Mouse (Mus musculus) heart, postnatal 14 days (tissue): ENCODE results near the gene Sgms1. TPM values are rescaled to one million over a fixed set of nuclear protein-coding genes. Genes with fewer than 3 reads are reported as not detected.
"Not testable (repeated sequence)": the region's sequence is repeated elsewhere in the genome, so short reads cannot be mapped to it uniquely, and the experiment has no call there.

ENCODE experiments used
- DNase-seq, 2 experiments: peaks; one replicate each; pipeline ENCODE4 v3.0.0; 2021 to 2022
- intact Hi-C: fragments of 180-260 bp; cut with DNase I; formaldehyde crosslinking; loops from one replicate; pipeline ENCODE4 v1.15.1; 2025
- total RNA-seq, 2 experiments: library from RNA; stranded (reverse); gene quantifications; 2 replicates each; pipeline ENCODE4 v1.2.3; 2021

Gene Sgms1
- total RNA-seq, 2 experiments from 2014 or later = 75.1 to 77.5 TPM

DNA sequence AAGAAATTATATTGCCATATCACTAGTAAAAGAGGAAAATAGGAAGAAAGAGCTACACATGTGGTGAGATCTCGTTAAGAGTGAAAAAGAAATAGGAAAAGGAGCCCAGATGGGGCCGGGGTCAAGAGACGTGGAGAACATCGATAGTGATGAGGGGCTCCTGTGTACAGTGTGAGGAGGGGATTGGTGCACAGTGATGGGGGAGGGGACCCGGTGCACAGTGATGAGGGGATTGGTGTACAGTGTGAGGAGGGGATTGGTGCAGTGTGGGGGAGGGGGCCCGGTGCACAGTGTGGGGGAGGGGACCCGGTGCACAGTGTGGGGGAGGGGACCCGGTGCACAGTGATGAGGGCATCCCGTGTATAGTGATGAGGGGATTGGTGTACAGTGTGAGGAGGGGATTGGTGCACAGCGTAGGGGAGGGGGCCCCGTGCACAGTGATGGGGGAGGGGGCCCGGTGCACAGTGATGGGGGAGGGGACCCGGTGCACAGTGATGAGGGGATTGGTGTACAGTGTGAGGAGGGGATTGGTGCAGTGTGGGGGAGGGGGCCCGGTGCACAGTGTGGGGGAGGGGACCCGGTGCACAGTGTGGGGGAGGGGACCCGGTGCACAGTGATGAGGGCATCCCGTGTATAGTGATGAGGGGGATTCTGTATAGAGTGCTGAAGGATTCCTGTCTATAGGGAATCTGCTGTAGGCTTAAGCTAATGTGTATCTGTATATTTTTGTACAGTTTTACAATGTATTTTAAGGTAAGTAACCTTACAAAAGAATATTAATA, 257.6 kb downstream of the Sgms1 start:
- intact Hi-C loops = loop anchor here (2.0 kb wide), 1 partner anchor 27 kb away; no protein-coding TSS in a partner anchor
- not testable (repeated sequence) for DNase-seq

DNA sequence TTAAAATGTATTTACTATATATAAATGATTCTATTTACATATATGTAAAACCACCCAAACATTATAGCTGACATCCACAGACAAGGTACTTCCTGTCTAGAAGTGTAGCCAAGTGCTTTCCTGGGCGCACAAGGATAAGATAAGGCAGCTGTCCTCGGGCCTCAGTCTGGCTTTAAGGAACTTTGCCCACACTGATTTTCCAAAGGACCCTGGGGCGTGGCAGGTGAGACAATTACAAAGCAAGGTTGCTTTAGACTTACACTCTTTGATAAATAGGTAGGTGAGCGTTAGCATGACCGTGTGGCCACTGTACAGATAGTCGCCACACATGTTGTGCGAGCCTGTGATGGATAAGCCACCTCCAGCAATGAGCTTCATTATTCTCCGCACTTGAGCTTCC, 260.2 kb downstream of the Sgms1 start:
- intact Hi-C loops = loop anchor here (5.0 kb wide), 1 partner anchor 258 kb away; the partner anchor contains the start of gene Sgms1
- DNase-seq = no peak

DNA sequence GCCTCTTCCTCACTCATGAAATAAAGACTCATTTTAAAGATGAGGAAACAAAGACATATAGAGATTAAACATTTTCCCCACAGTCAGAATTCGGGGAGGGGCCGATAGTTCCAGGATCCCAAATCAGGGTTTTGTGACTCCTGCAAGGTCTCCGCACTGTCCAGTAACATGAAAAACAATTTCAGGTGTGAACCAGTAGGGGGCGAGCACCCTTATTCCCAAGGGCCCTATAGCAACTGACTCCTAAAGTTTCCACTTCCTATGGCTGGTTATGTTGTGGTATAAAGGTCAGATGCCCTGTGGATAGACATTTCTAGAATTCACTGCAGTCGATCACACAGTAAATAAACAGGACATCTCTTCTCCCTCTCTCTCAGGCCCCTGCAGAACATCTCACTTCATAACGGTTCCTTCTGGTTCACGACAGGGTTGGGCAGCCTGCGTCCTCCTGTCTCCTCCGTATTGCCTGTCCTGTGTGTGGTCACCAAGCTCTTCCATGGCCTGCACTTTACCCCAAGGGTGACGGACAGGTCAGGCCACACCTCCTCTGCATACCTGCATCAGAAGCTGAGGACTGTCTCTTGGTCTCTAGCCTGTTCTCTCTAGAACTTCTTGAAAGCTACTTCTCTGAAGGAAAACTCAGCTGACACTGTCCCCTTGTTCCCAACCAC, 262.2 kb downstream of the Sgms1 start:
- DNase-seq = peak in 1 of 2 experiments; percentile 17
- intact Hi-C loops = loop anchor here (5.0 kb wide), 1 partner anchor 260 kb away; the partner anchor contains the start of gene Sgms1

DNA sequence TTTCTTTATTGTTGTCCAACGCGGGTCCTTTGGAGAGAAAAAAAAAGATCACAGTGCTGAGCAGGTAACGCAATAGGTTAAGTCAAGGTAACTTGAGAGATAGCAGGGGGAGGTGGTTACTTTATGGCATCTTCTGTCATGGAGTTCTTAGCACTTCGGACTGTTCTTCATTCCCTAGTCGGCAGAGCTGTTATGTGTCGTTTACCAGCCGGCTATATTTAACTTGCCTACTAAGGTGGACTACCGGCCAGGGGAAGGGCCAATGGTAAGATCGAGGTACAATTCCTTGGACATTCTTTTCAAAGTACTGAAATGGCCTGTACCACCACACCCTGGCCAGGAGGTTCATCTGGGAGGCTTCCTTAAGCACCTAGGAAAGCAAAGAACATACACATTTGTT, 265.4 kb downstream of the Sgms1 start:
- intact Hi-C loops = no loop called here
- no peak for DNase-seq

DNA sequence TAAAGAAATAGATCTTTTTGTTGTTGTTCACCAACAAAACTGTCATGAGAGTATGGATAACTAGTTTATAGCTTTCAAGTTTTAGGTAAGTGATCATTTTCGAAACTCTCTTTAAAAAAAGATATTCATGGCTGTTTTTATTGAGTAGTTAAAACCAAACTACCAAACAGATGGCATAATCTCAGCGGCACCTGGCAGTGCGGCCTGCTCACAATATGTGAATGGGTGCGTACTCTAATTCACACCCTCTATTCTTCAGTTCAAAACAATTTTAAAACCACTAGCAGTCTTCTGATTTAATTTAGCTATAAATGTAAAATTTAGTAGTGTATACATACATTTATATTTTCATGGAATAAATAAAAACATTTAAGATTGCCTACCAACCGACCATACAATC, 266.3 kb downstream of the Sgms1 start:
- intact Hi-C loops = no loop called here
- DNase-seq = no peak

DNA sequence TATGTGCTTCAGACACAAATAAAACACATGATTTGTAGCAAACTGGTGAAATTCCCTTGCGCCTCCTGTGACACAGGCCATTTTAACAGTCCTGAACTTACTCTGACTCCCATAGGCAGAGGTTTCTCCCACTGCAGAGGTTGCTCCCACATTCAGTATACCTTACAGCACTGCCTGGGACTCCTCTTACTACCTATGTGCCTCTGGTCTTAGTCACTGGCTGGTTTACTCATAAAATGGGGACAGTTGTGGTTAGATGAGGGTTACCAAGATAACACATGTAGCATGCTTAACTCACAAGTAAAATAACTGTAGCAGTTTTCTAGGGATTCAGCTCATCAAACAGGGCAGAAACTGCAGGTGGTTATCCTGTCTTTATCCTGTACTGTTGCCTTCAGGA, 268.7 kb downstream of the Sgms1 start:
- intact Hi-C loops = no loop called here
- DNase-seq = no peak

DNA sequence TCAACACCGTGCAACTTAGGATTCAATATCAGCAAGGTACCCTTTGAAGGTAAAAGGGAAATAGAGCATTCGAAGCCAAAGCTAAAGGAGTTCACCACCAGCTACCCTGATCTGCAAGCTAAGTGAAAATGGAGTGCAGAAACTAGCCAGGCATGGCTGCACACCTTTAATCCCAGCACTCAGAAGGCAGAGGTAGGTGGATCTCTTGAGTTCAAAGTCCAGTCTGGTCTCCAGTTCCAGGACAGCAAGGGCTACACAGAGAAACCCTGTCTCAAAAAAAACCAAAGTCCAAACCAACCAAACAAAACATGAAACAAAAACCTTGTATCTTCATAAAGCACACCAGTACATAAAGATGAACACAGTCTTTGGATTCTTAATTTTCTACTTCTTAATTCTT, 269.8 kb downstream of the Sgms1 start:
- intact Hi-C loops = no loop called here

DNA sequence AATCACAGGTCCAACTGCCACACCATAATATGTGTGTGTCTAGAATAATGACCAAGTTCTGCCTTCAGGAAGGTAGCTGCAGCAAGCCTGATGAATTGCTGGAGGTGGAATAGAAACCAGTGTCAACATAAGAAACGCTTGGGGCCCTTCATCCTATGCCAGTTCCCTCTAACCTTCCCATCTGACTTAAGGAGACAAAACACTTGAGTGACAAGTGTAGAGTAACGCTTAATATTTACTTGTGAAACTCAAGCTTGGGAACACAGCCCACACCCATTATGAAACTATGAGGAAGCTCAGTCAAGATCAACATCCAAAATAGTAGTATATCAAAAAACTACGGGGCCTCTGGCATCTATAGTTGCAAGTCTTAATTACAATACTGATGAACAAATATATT, 271.0 kb downstream of the Sgms1 start:
- no peak for DNase-seq
- intact Hi-C loops = no loop called here

More for the DNA sequence above, 269.8 kb downstream of the Sgms1 start:
- no peak for DNase-seq

DNA sequence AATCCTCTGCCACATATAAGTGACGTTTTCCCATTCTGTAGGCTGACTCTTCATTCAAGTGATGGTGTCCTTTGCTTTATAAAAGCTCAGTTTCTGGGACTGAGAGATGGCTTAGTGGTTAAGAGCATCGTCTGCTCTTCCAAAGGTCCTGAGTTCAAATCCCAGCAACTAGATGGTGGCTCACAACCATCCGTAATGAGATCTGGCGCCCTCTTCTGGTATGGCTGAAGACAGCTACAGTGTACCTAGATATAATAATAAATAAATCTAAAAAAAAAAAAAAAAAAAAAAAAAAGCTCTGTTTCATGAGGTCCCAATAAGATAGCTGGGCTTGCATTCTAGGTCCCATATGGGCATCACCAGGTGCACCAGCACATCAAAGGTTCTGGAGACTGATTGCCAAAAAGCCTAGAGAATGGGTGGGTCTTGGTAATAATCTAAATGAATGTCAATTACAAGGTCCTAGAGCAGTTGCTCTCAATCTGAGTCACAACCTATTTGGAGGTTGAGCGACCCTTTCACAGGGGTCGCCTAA, 272.0 kb downstream of the Sgms1 start:
- intact Hi-C loops = no loop called here
- DNase-seq = peak in 1 of 2 experiments; percentile 25

DNA sequence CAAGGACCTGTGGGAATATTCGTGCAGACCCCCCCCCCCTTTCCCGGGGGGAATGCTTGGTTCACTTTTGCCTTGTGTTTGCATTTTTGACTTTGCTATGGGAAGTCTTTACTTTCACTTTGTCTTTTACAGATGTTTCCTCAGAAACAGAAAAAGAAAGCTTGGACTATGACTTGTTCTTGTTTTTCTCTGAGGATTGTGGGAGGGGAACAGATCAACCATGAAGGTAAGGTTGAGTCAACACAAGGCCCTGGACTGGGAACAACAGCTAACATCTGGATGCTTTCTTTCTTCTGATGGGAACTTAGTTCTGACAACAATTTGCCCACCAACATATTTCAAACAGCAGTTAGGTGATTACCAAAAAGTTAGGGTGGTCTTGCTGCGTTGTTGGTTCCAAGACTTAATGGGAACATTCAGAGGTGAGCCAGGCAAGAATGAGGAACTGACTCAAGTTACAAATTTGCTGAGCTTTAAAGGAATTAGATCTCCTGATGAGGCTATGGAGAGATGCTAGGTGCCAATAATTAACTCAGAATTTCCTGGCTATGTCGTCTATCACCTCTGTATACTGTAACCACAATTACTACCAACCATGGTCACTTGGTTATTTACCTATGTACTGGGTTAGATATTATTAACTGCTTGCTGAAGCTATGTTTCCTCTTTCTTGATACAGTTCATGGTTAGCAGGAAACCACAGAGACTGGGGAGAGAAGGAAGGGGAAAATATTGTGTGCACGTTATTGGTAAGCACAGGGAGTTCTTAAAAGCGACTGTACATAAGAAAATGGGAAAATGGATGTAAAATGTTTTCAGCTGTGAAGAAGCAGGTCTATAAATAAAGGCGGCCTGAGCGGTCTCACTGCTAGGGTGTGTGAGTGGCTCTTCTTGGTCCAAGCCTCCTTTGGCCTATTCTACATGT, 277.4 kb downstream of the Sgms1 start:
- intact Hi-C loops = no loop called here
- no peak for DNase-seq

DNA sequence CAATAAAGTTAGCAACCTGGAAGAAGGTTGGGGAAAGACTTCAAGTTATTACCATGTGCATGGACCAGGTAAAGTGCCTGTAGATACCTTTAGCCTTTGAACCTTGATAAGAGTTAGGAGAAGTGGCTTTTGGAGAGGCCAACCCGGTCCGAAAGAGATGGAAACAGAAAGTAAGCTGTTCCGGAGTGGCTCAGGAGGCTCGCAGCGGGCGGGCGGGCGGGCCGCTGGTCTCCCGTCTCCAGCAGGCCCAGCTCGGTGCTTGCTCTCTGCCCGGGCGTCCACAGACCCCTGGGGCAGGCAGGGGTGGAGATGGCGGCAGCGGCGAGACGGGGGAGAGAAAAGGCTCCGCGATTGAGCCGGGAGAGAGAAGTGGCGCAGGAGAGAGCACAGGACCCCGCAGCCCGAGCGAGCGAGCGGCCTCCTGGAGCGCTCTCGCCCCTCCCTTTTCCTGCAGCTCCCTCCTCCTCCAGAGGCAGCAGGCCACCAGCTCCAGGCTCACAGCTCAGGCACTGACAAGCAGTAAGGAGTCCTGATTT, 281.7 kb downstream of the Sgms1 start, which contains the start of gene Asah2:
TSS of gene Asah2 (minus strand) at position 441 of the 536 bp plus-strand sequence.
- peak; percentile 81 to 82 for DNase-seq
- intact Hi-C loops = loop anchor here (5.0 kb wide), 1 partner anchor 279 kb away; the partner anchor contains the start of gene Sgms1

DNA sequence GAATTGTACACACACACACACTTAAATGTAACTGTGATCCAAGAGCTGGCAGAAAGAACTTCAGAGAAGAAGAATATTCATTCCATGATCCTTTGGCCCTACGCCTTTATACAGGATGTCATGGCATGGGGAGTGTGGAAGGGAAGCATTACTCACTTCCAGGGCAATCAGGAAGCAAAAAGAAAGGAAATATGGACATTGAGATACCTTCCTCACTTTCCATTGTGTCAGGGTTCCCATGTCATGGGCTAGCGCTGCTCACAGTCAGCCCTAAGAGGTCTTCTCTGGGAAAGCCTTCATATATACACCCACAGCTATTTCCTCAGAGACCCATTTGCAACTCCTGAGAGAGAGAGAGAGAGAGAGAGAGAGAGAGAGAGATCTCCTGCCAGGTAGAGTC, 282.8 kb downstream of the Sgms1 start:
- no peak for DNase-seq
- intact Hi-C loops = loop anchor here (5.0 kb wide), 1 partner anchor 281 kb away; the partner anchor contains the start of gene Sgms1

DNA sequence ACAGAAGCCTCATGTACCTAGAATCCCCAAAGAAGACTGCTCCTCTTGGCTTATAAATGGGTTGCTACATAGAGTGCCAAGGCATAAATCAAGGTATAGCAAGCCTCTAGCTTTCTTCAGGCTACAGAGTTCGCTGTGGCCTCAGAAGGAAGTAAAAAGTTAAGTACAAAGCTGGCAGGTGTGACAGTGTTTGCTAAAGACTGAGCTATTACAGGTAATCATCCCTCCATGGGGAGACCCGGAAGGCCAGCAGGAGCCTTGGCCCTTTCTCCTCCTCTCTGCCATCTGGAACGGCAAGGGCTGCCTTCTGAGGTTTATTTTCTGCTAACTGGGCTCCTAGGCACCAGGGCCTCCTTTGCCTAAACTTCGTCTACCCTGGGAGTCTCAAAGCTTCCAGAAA, 285.3 kb downstream of the Sgms1 start:
- intact Hi-C loops = no loop called here
- DNase-seq = no peak

DNA sequence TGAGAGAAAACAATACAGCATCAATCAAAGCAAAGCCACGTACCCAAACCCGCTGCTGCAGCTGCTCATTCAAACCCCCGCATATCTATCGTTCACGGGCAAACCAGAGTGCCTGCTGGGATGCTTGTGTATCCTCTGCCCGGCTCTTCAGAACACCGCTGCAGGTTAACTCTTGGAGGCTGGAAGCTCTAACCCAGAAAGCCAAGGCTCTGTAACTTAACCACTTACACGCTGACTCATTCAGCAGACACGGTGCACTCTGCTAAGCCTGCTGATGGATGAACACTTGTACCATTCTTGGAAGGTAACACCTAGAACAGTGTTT, 286.6 kb downstream of the Sgms1 start:
- DNase-seq = no peak
- intact Hi-C loops = no loop called here

DNA sequence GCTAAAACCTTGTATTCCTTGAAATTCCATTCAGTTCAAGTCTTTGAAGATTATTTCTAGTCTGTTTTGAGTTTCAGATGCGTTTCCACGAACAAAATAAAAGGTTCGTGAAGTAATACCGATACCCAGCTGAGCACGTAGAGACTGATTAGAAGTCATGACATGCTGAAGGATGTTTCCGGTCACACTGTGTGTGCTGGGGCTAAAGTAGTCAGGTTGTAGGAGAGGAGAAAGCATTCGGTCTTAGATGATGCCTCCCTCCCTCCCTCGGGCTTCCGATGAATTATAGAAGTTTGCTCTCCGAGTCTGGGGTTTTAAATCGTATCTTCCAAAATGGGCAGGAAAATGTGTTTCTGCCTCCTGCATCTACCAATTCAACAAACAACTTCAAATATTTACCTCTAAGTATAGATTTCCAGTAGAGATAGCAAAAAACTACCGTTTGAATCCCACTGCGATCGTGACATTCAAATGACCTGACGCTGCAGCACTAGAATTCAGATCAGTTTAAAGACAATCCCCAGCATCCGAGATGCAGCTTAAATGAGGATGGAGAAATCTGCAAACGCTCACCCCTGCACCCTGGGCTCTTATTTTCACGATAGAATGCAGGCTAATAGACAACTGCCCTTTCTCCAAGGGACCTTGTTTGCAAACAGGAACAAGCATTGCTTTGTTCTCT, 287.1 kb downstream of the Sgms1 start:
- intact Hi-C loops = no loop called here

DNA sequence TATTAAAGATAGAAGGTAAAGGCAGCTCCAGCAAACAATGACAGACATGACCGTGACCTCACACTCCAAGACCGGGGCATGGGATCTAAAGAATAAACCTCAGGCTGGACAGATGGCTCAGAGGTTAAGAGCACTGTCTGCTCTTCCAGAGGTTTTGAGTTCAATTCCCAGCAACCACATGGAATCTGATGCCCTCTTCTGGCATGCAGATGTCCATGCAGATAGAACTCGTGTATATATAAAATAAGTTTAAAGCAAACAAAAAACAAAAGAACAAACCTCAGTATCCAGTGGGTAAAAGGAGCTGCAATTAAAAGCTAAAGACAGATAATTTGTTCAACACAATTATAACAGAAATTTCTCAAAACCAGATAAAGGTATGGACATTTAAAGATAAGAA, 290.9 kb downstream of the Sgms1 start:
- DNase-seq = no peak
- intact Hi-C loops = loop anchor here (5.0 kb wide), 1 partner anchor 126 kb away; no protein-coding TSS in a partner anchor

More for the DNA sequence above, 287.1 kb downstream of the Sgms1 start:
- DNase-seq = no peak

DNA sequence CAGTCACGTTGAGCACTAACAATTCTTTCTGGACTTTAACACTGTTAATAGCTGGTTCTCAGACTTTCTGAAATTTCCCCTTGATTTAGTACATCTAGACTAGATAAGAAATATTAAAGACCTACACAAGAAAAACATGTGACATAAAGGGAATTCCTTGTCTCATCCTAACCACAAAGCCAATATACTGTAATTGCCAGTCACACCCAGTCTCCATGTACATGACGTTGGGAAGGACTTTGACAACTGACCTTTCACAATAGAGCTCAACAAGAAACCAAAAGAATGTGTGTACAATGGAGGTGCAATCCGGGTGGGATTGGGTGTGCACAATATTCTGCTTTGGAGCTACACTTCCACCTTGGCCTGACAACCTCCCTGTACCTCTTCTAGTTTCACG, 297.2 kb downstream of the Sgms1 start:
- intact Hi-C loops = no loop called here
- DNase-seq = no peak

DNA sequence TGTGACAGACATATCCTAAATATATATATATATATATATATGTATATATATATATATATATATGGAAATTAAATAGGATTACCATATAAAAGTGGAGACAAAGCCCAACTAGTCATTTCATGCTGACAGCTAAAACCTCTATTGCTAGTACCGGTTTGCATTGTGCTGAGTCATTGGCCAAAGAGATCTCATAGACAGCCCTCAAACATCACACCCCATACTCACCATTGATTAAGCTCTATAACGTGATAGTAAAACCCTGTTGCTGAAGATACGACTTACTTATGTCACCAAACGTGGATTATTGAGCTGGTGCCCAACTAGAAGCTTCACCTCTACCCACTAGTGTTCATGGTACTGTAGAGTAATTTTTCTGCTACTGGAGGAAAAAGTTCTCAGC, 298.7 kb downstream of the Sgms1 start:
- DNase-seq = no peak
- intact Hi-C loops = no loop called here

DNA sequence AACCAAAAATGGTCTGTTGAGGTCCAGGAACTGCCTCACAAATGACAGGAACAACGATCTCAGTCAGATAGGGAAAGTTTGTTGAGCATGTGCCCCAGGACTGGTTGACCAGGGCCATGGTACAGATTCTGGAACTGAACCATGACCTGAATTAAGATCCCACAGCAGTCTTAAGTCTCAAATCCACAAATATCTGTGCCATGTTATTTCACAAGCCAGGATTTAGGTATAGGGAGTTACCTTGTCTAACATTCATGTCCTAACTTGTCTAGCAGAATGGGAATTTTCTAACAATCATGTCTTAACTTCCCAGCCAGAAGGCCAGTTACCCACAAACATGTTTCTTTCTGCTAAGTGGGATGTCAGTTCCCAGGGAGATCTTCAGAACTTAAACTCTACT, 300.9 kb downstream of the Sgms1 start:
- no peak for DNase-seq
- intact Hi-C loops = no loop called here
